7 mouse cellular contexts compared by ENCODE assay signal in genomic region chr11:84072904-84073651, GRCm38 (mm10). TPM values are rescaled to one million over a fixed set of nuclear protein-coding genes. Genes with fewer than 3 reads are reported as not detected.
DNase-seq lines count a peak whose midpoint lies in the region; ATAC-seq and TF ChIP-seq lines count a peak whose summit lies in the region.

No protein-coding gene starts in this region.

- H3K4me2 ChIP-seq in CH12.LX (ENCODE audit: insufficient read depth, low read depth, poor library complexity, severe bottlenecking) = peak overlapping the region; percentile 39
- H3K4me2 ChIP-seq in limb, embryonic 12.5 days = no peak overlapping the region
- H3K4me2 ChIP-seq in forebrain, embryonic 16.5 days (ENCODE audit: low read length) = no peak overlapping the region

- ATAC-seq in limb, embryonic 12.5 days (ENCODE audit: insufficient number of reproducible peaks, insufficient read depth, low FRiP score, low TSS enrichment, low read depth) = no peak
- ATAC-seq in cerebellum, adult (ENCODE audit: insufficient number of reproducible peaks, low FRiP score, low TSS enrichment) = no peak
- ATAC-seq in forebrain, embryonic 16.5 days = no peak

- H3K9me3 ChIP-seq in CH12.LX (replicated peaks; ENCODE audit: low read length) = no peaks in the 10 kb centered on the region
- no peaks in the 10 kb centered on the region for H3K9me3 ChIP-seq in limb, embryonic 12.5 days
- no peaks in the 10 kb centered on the region for H3K9me3 ChIP-seq in forebrain, embryonic 16.5 days (ENCODE audit: control insufficient read depth, low read length)

- H3K79me2 ChIP-seq in CH12.LX (replicated peaks; ENCODE audit: control insufficient read depth, extremely low read depth, insufficient read depth, poor library complexity, severe bottlenecking) = no peaks in the 10 kb centered on the region

- TF ChIP-seq POLR2A in CH12.LX (IDR thresholded peaks at IDR 0.05; ENCODE audit: low read depth, low read length) = no peak

- in situ Hi-C loops in CH12.LX (cut with MboI; ENCODE audit: low pct_ligation_motif_present, low pct_unique_long_range_greater_than_20kb, low sequenced_read_pairs) = loop anchor here (5.0 kb wide), 1 partner anchor 34 kb away; no protein-coding TSS in a partner anchor

- peak overlapping the region; percentile 92 for H3K27ac ChIP-seq in CH12.LX (ENCODE audit: insufficient read depth, low read depth)
- H3K27ac ChIP-seq in limb, embryonic 12.5 days = peak overlapping the region; percentile 41; the same call in 1 of the 2 replicates
- no peak overlapping the region for H3K27ac ChIP-seq in forebrain, embryonic 16.5 days (ENCODE audit: low read length)

- dilution Hi-C loops in CH12.LX (cut with MboI; ENCODE audit: extremely low pct_ligation_motif_present, extremely low pct_unique_long_range_greater_than_20kb, low sequenced_read_pairs) = no loop called here

- no peak overlapping the region for H3K4me3 ChIP-seq in CH12.LX (replicated peaks in 1 of 3; ENCODE audit: low read depth in 2 of 3, low read length in 2 of 3, poor library complexity in 1 of 3)
- H3K4me3 ChIP-seq in limb, embryonic 12.5 days (replicated peaks) = no peak overlapping the region
- no peak overlapping the region for H3K4me3 ChIP-seq in forebrain, embryonic 16.5 days (replicated peaks; ENCODE audit: low read length)

- TF ChIP-seq CTCF in CH12.LX (conservative IDR thresholded peaks at IDR 0.05 in 1 of 2, IDR thresholded peaks at IDR 0.05 in 1 of 2; ENCODE audit: low read depth in 2 of 2, low read length in 2 of 2) = no peak

- 38% methylated on average over 9 of the region's 9 CpGs for WGBS in limb, embryonic 12.5 days
- WGBS in forebrain, embryonic 16.5 days = 48% methylated on average over 9 of the region's 9 CpGs

- H3K4me1 ChIP-seq in CH12.LX (ENCODE audit: control insufficient read depth in 1 of 2, insufficient read depth in 2 of 2) = peaks cover 22 to 62% of the 10 kb centered on the region in 2 experiments
- H3K4me1 ChIP-seq in limb, embryonic 12.5 days (replicated peaks) = peaks cover 13% of the 10 kb centered on the region
- H3K4me1 ChIP-seq in forebrain, embryonic 16.5 days (replicated peaks; ENCODE audit: control insufficient read depth, insufficient read depth, low read length) = peaks cover 5% of the 10 kb centered on the region; the same call in 1 of the 2 replicates

- peaks cover 0 to 9% of the 10 kb centered on the region in 2 experiments for H3K36me3 ChIP-seq in CH12.LX (replicated peaks in 1 of 2; ENCODE audit: control insufficient read depth in 1 of 2, insufficient read depth in 1 of 2, low read length in 1 of 2)
- no peaks in the 10 kb centered on the region for H3K36me3 ChIP-seq in limb, embryonic 12.5 days
- H3K36me3 ChIP-seq in forebrain, embryonic 16.5 days (ENCODE audit: control insufficient read depth, insufficient read depth) = no peaks in the 10 kb centered on the region

- peak overlapping the region; percentile 36 for H3K9ac ChIP-seq in CH12.LX (ENCODE audit: insufficient read depth, low read depth)
- H3K9ac ChIP-seq in limb, embryonic 12.5 days (replicated peaks) = no peak overlapping the region
- H3K9ac ChIP-seq in forebrain, embryonic 16.5 days (replicated peaks; ENCODE audit: low read depth, low read length) = no peak overlapping the region

- no peak; the same call in none of the 2 replicates for TF ChIP-seq RAD21 in CH12.LX (IDR thresholded peaks at IDR 0.05; ENCODE audit: low read depth, low read length)

- DNase-seq in 416B (ENCODE audit: low read depth) (peak; percentile 34), CH12.LX (ENCODE audit: extremely low read depth) (peak; percentile 93)
- peak; percentile 63 to 84 for DNase-seq in frontal cortex, postnatal 36 days (ENCODE audit: low spot score in 2 of 2)
- DNase-seq in adrenal gland, adult 2 months = no peak

- H3K27me3 ChIP-seq in CH12.LX (replicated peaks) = no peaks in the 10 kb centered on the region
- peaks cover 20% of the 10 kb centered on the region for H3K27me3 ChIP-seq in limb, embryonic 12.5 days
- 0 out of 2 replicates have a peak, but pooled peaks cover 4% of the 10 kb centered on the region for H3K27me3 ChIP-seq in forebrain, embryonic 16.5 days (replicated peaks; ENCODE audit: control insufficient read depth, insufficient read depth, low read length)

- TF ChIP-seq EP300 in CH12.LX (IDR thresholded peaks at IDR 0.05; ENCODE audit: low read length) = peak; percentile 92

TF ChIP-seq in CH12.LX, 34 proteins besides CTCF, POLR2A, EP300 and RAD21 (continues in another document):
- TF ChIP-seq GABPA (IDR thresholded peaks at IDR 0.05; ENCODE audit: insufficient replicate concordance, low read depth, low read length) (no peak), NELFE (IDR thresholded peaks at IDR 0.05; ENCODE audit: low read depth, low read length) (peak; percentile 62), MYC (IDR thresholded peaks at IDR 0.05; ENCODE audit: low read depth, low read length) (peak; percentile 80), ELF1 (IDR thresholded peaks at IDR 0.05; ENCODE audit: low read depth, low read length) (peak; percentile 71), MEF2A (IDR thresholded peaks at IDR 0.05; ENCODE audit: borderline replicate concordance, low read depth, low read length) (peak; percentile 94), HCFC1 (IDR thresholded peaks at IDR 0.05; ENCODE audit: low read depth, low read length) (peak; percentile 63), JUN (IDR thresholded peaks at IDR 0.05; ENCODE audit: insufficient read depth, low read depth, low read length) (peak; percentile 68), CHD2 (IDR thresholded peaks at IDR 0.05; ENCODE audit: low read length) (peak; percentile 79), RCOR1 (conservative IDR thresholded peaks at IDR 0.05; ENCODE audit: low read depth, low read length) (peak; percentile 97), SMC3 (IDR thresholded peaks at IDR 0.05; ENCODE audit: low read depth, low read length) (no peak), ETS1 (conservative IDR thresholded peaks at IDR 0.05; ENCODE audit: low read depth, low read length) (peak; percentile 100), UBTF (IDR thresholded peaks at IDR 0.05; ENCODE audit: low read depth, low read length) (0 out of 2 replicates have a peak, but pooled peaks have one; percentile 54), USF1 (IDR thresholded peaks at IDR 0.05; ENCODE audit: low read depth, low read length) (no peak), MXI1 (IDR thresholded peaks at IDR 0.05; ENCODE audit: low read depth, low read length) (peak; percentile 88), NRF1 (IDR thresholded peaks at IDR 0.05; ENCODE audit: low read depth, low read length) (0 out of 2 replicates have a peak, but pooled peaks have one; percentile 17), KAT2A (IDR thresholded peaks at IDR 0.05; ENCODE audit: insufficient replicate concordance, low read length) (0 out of 2 replicates have a peak, but pooled peaks have one; percentile 64), JUND (conservative IDR thresholded peaks at IDR 0.05; ENCODE audit: low read depth, low read length) (peak; percentile 89), TCF12 (IDR thresholded peaks at IDR 0.05; ENCODE audit: low read depth, low read length) (peak; percentile 94), MAX (IDR thresholded peaks at IDR 0.05; ENCODE audit: low read length) (peak; percentile 85), ZC3H11A (IDR thresholded peaks at IDR 0.05; ENCODE audit: low read depth, low read length) (no peak; the same call in 1 of the 2 replicates), IRF4 (IDR thresholded peaks at IDR 0.05; ENCODE audit: low read depth, low read length) (peak; percentile 95), USF2 (conservative IDR thresholded peaks at IDR 0.05; ENCODE audit: low read depth, low read length) (no peak), ZKSCAN1 (IDR thresholded peaks at IDR 0.05; ENCODE audit: borderline replicate concordance, low read depth, low read length) (0 out of 2 replicates have a peak, but pooled peaks have one; percentile 35), TBP (conservative IDR thresholded peaks at IDR 0.05; ENCODE audit: low read depth, low read length) (peak; percentile 47; the same call in 1 of the 2 replicates), ZNF384 (IDR thresholded peaks at IDR 0.05; ENCODE audit: low read depth, low read length) (0 out of 2 replicates have a peak, but pooled peaks have one; percentile 47), SIN3A (IDR thresholded peaks at IDR 0.05; ENCODE audit: low read length) (peak; percentile 95), MAZ (IDR thresholded peaks at IDR 0.05; ENCODE audit: low read depth, low read length) (0 out of 2 replicates have a peak, but pooled peaks have one; percentile 29), E2F4 (IDR thresholded peaks at IDR 0.05; ENCODE audit: insufficient replicate concordance, low read depth, low read length) (no peak), CHD1 (IDR thresholded peaks at IDR 0.05; ENCODE audit: low read depth, low read length) (no peak; the same call in 1 of the 2 replicates)

RNA-seq across cellular contexts. Expression of gene Dusp14, which starts 4.0 kb away (rescaled TPM):
- total RNA-seq in CH12.LX (2012; rRNA removed) (70.6 and 124 TPM in 2 replicates), CH12.LX (2014; rRNA removed) (101 and 127 TPM in 2 replicates)
- polyA plus RNA-seq in CH12.LX (2012; ENCODE audit: insufficient read length, low read depth) = 43.0 and 52.7 TPM in 2 replicates
- 9.6 TPM in 2 replicates for polyA plus RNA-seq in limb, embryonic 12.5 days (2016; fragmentation: Nextera tagmentation; extraction: Ambion mirVana)
- total RNA-seq in adrenal gland, adult 2 months (2021) = 10 to 100 TPM in 1 of 2 experiments, 1 to 10 TPM in 1; 8.0 to 17.8 TPM
- polyA plus RNA-seq in adrenal gland, adult 2 months (2012; rRNA removed) = 13.4 and 16.7 TPM in 2 replicates
- 28.0 and 30.0 TPM in 2 replicates for polyA plus RNA-seq in forebrain, embryonic 16.5 days (2015; fragmentation: Nextera tagmentation; extraction: Ambion mirVana)

RNA-seq across cellular contexts. Expression of gene Tada2a, which starts 56.3 kb away (rescaled TPM):
- total RNA-seq in CH12.LX (2012; rRNA removed) (37.5 and 40.8 TPM in 2 replicates), CH12.LX (2014; rRNA removed) (33.1 and 34.1 TPM in 2 replicates)
- 59.5 and 66.1 TPM in 2 replicates for polyA plus RNA-seq in CH12.LX (2012; ENCODE audit: insufficient read length, low read depth)
- polyA plus RNA-seq in limb, embryonic 12.5 days (2016; fragmentation: Nextera tagmentation; extraction: Ambion mirVana) = 41.2 and 41.3 TPM in 2 replicates
- total RNA-seq in adrenal gland, adult 2 months (2021) = 10 to 100 TPM; 12.5 to 16.3 TPM
- 2.6 and 3.1 TPM in 2 replicates for polyA plus RNA-seq in adrenal gland, adult 2 months (2012; rRNA removed)
- polyA plus RNA-seq in forebrain, embryonic 16.5 days (2015; fragmentation: Nextera tagmentation; extraction: Ambion mirVana) = 40.1 and 40.2 TPM in 2 replicates

RNA-seq across cellular contexts. Expression of gene Acaca, which starts 56.4 kb away (rescaled TPM):
- 61.7 and 76.5 TPM in 2 replicates for total RNA-seq in CH12.LX (2012; rRNA removed)
- total RNA-seq in CH12.LX (2014; rRNA removed) = 35.0 and 36.9 TPM in 2 replicates
- polyA plus RNA-seq in CH12.LX (2012; ENCODE audit: insufficient read length, low read depth) = 53.5 and 62.6 TPM in 2 replicates
- polyA plus RNA-seq in limb, embryonic 12.5 days (2016; fragmentation: Nextera tagmentation; extraction: Ambion mirVana) = 22.5 and 26.2 TPM in 2 replicates
- total RNA-seq in adrenal gland, adult 2 months (2021) = 100 to 1,000 TPM; 161 to 510 TPM
- polyA plus RNA-seq in adrenal gland, adult 2 months (2012; rRNA removed) = 60.3 and 70.2 TPM in 2 replicates
- 28.9 and 29.0 TPM in 2 replicates for polyA plus RNA-seq in forebrain, embryonic 16.5 days (2015; fragmentation: Nextera tagmentation; extraction: Ambion mirVana)

Comparison
In these comparisons a context has a peak if more than half of its experiments do, and no peak if none do; other contexts are left out.
1. RNA of gene Tada2a, which starts 56.3 kb away (polyA plus RNA-seq): 59.5 to 66.1 TPM in CH12.LX, 41.2 to 41.3 TPM in limb, embryonic 12.5 days and 40.1 to 40.2 TPM in forebrain, embryonic 16.5 days; 2.6 to 3.1 TPM in adrenal gland, adult 2 months; every median in the first group is over 10 times any median in the second.